Mouse (Mus musculus) limb, embryonic 11.5 days (tissue): ENCODE results near the gene Rab4b. TPM values are rescaled to one million over a fixed set of nuclear protein-coding genes. Genes with fewer than 3 reads are reported as not detected.
A peak's percentile ranks its signal among the peaks of the same experiment; 100 is the strongest.

Experiments
- ATAC-seq: fragments of 200-750 bp; cut with Nextera tagmentation; 2 replicates; pipeline ENCODE4 v1.8.0; 2017; ENCODE audit warnings: low read depth; ENCODE audit not compliant: insufficient number of reproducible peaks, low FRiP score, low TSS enrichment
- DNase-seq: peaks from one replicate; pipeline ENCODE4 v3.0.0-alpha.2; 2015; ENCODE audit warnings: low spot score
- H3K27ac ChIP-seq: fragments of 300-500 bp; sonication (generic); replicated peaks from 2 replicates; pipeline ENCODE4 v1.5.1; 2014; ENCODE audit warnings: low read depth, mild to moderate bottlenecking, low read length
- H3K27me3 ChIP-seq: fragments of 300-500 bp; sonication (generic); 2 replicates; pipeline ENCODE4 v1.6.1; 2014; ENCODE audit warnings: mild to moderate bottlenecking, low read length, mixed read lengths; ENCODE audit not compliant: control insufficient read depth, insufficient read depth
- H3K36me3 ChIP-seq: fragments of 300-500 bp; sonication (generic); 2 replicates; pipeline ENCODE4 v1.6.1; 2014; ENCODE audit warnings: mild to moderate bottlenecking, low read length, moderate library complexity, mixed read lengths; ENCODE audit not compliant: control insufficient read depth, insufficient read depth
- H3K4me1 ChIP-seq: fragments of 300-500 bp; sonication (generic); 2 replicates; pipeline ENCODE4 v1.6.1; 2014; ENCODE audit warnings: low read length, mixed read lengths; ENCODE audit not compliant: control insufficient read depth, insufficient read depth
- H3K4me2 ChIP-seq: fragments of 300-500 bp; sonication (generic); 2 replicates; pipeline ENCODE4 v1.6.1; 2014; ENCODE audit warnings: low read depth, mild to moderate bottlenecking, moderate library complexity; ENCODE audit not compliant: severe bottlenecking
- H3K4me3 ChIP-seq: fragments of 300-500 bp; sonication (generic); 2 replicates; pipeline ENCODE4 v1.5.1; 2014; ENCODE audit warnings: low read depth, low read length
- H3K9ac ChIP-seq: fragments of 300-500 bp; sonication (generic); 2 replicates; pipeline ENCODE4 v1.6.1; 2014; ENCODE audit warnings: mild to moderate bottlenecking, low read length
- H3K9me3 ChIP-seq: fragments of 300-500 bp; sonication (generic); 2 replicates; pipeline ENCODE4 v1.6.1; 2016; ENCODE audit warnings: low read length; ENCODE audit not compliant: control insufficient read depth
- WGBS: fragments of 180-500 bp; shearing (Covaris S2); extraction: QIAGEN DNeasy Blood & Tissue Kit; methylation state at CpG from one replicate; pipeline ENCODE4 v1.1.7; 2014; 5-methylcytosine and 5-hydroxymethylcytosine counted together
- polyA plus RNA-seq: library from polyadenylated mRNA; unstranded; fragments of >200 nt; fragmentation: Nextera tagmentation; extraction: Ambion mirVana; gene quantifications from 2 replicates; pipeline ENCODE4 v1.2.1, GENCODE M21; 2014

Gene Rab4b
- polyA plus RNA-seq, 1 experiment from 2014 or later = 55.1 TPM

GRCm38 (mm10) chr7:27166229-27166613 is 12.5 kb downstream of the Rab4b start:
- 0% methylated on average over 21 of the region's 43 CpGs for WGBS
- H3K9me3 ChIP-seq = no peaks in the 10 kb centered on the region
- H3K27me3 ChIP-seq = no peaks in the 10 kb centered on the region
- peaks cover 26% of the 10 kb centered on the region for H3K4me1 ChIP-seq
- DNase-seq (peak; percentile 87), ATAC-seq (peak; percentile 78)
- peak overlapping the region; percentile 70 for H3K4me2 ChIP-seq
- peak overlapping the region; percentile 73 for H3K4me3 ChIP-seq
- H3K27ac ChIP-seq = peak overlapping the region; percentile 92
- peak overlapping the region; percentile 87 for H3K9ac ChIP-seq
- H3K36me3 ChIP-seq = peaks cover 8% of the 10 kb centered on the region

- ATAC-seq (no peak), DNase-seq (no peak)
- no peaks in the 10 kb centered on the region for H3K9me3 ChIP-seq
- H3K4me2 ChIP-seq = peak overlapping the region; percentile 70
- peak overlapping the region; percentile 92 for H3K27ac ChIP-seq
- 4% methylated on average over 8 of the region's 8 CpGs for WGBS
- H3K4me1 ChIP-seq = peaks cover 26% of the 10 kb centered on the region
- peak overlapping the region; percentile 87 for H3K9ac ChIP-seq
- no peaks in the 10 kb centered on the region for H3K27me3 ChIP-seq
- peak overlapping the region; percentile 73 for H3K4me3 ChIP-seq
- H3K36me3 ChIP-seq = peaks cover 8% of the 10 kb centered on the region
These were observed 13.0 kb downstream of the Rab4b start for GRCm38 (mm10) chr7:27165696-27166095.

GRCm38 (mm10) chr7:27165007-27165655 is 13.6 kb downstream of the Rab4b start:
- H3K9ac ChIP-seq = peak overlapping the region; percentile 87
- H3K4me3 ChIP-seq = peak overlapping the region; percentile 73
- 71% methylated on average over 23 of the region's 23 CpGs for WGBS
- ATAC-seq (no peak), DNase-seq (no peak)
- peaks cover 8% of the 10 kb centered on the region for H3K36me3 ChIP-seq
- peak overlapping the region; percentile 70 for H3K4me2 ChIP-seq
- no peaks in the 10 kb centered on the region for H3K27me3 ChIP-seq
- H3K27ac ChIP-seq = 0 out of 2 replicates have a peak overlapping the region, but pooled peaks have one; percentile 92
- peaks cover 26% of the 10 kb centered on the region for H3K4me1 ChIP-seq
- H3K9me3 ChIP-seq = no peaks in the 10 kb centered on the region

GRCm38 (mm10) chr7:27164112-27164947 is 14.4 kb downstream of the Rab4b start:
- WGBS = 83% methylated on average over 33 of the region's 33 CpGs
- ATAC-seq = no peak

GRCm38 (mm10) chr7:27163450-27163805 is 15.3 kb downstream of the Rab4b start:
- Histone ChIP-seq H3K9me3 (no peaks in the 10 kb centered on the region), H3K27ac (no peak overlapping the region), H3K4me2 (no peak overlapping the region), H3K27me3 (no peaks in the 10 kb centered on the region), H3K9ac (no peak overlapping the region), H3K4me1 (peaks cover 26% of the 10 kb centered on the region), H3K4me3 (no peak overlapping the region), H3K36me3 (peaks cover 9% of the 10 kb centered on the region)
- WGBS = 84% methylated on average over 5 of the region's 5 CpGs
- no peak for DNase-seq
- ATAC-seq = no peak

More at GRCm38 (mm10) chr7:27164112-27164947, 14.4 kb downstream of the Rab4b start:
- Histone ChIP-seq H3K4me3 (peak overlapping the region; percentile 11; the same call in 1 of the 2 replicates), H3K9ac (0 out of 2 replicates have a peak overlapping the region, but pooled peaks have one; percentile 18), H3K9me3 (no peaks in the 10 kb centered on the region), H3K36me3 (peaks cover 8% of the 10 kb centered on the region), H3K27ac (no peak overlapping the region), H3K4me2 (peak overlapping the region; percentile 70), H3K27me3 (no peaks in the 10 kb centered on the region), H3K4me1 (peaks cover 26% of the 10 kb centered on the region)
- no peak for DNase-seq

GRCm38 (mm10) chr7:27162780-27163449 is 15.8 kb downstream of the Rab4b start:
- Histone ChIP-seq H3K36me3 (peaks cover 14% of the 10 kb centered on the region), H3K4me1 (peaks cover 26% of the 10 kb centered on the region), H3K9me3 (no peaks in the 10 kb centered on the region), H3K9ac (no peak overlapping the region), H3K4me2 (no peak overlapping the region), H3K27me3 (no peaks in the 10 kb centered on the region), H3K27ac (no peak overlapping the region), H3K4me3 (no peak overlapping the region)
- no peak for ATAC-seq
- no peak for DNase-seq
- WGBS = 92% methylated on average over 5 of the region's 5 CpGs

- H3K9ac ChIP-seq = no peak overlapping the region
- no peak for ATAC-seq
- H3K4me1 ChIP-seq = peaks cover 22% of the 10 kb centered on the region
- H3K9me3 ChIP-seq = no peaks in the 10 kb centered on the region
- no peak for DNase-seq
- H3K36me3 ChIP-seq = peaks cover 14% of the 10 kb centered on the region
- 85% methylated on average over 4 of the region's 4 CpGs for WGBS
- H3K27ac ChIP-seq = no peak overlapping the region
- no peaks in the 10 kb centered on the region for H3K27me3 ChIP-seq
- H3K4me2 ChIP-seq = no peak overlapping the region
- no peak overlapping the region for H3K4me3 ChIP-seq
These were observed 17.0 kb downstream of the Rab4b start for GRCm38 (mm10) chr7:27161744-27162143.

GRCm38 (mm10) chr7:27160921-27161320 is 17.8 kb downstream of the Rab4b start:
- Histone ChIP-seq H3K4me1 (peaks cover 22% of the 10 kb centered on the region), H3K9me3 (no peaks in the 10 kb centered on the region), H3K9ac (no peak overlapping the region), H3K36me3 (peaks cover 14% of the 10 kb centered on the region), H3K4me3 (no peak overlapping the region), H3K27me3 (no peaks in the 10 kb centered on the region), H3K27ac (no peak overlapping the region), H3K4me2 (no peak overlapping the region)
- ATAC-seq (no peak), DNase-seq (no peak)
- WGBS = 90% methylated on average over 3 of the region's 3 CpGs
